Mouse (Mus musculus): ENCODE measurements around the gene Olfr518. TPM values are rescaled to one million over a fixed set of nuclear protein-coding genes. Genes with fewer than 3 reads are reported as not detected.

The Olfr518 gene
- polyA plus RNA-seq, 1 experiment from 2014 or later = not detected

Other genes with a start within 250 kb of the Olfr518 start
- 0.04 TPM in 1 of 2 replicates, not detected in the other for gene Olfr509, start 233.1 kb downstream of the Olfr518 start, polyA plus RNA-seq (2015; fragmentation: Nextera tagmentation; extraction: Ambion mirVana)
- not detected in 2 replicates for gene Olfr510, start 218.6 kb downstream of the Olfr518 start, polyA plus RNA-seq (2015; fragmentation: Nextera tagmentation; extraction: Ambion mirVana)
- gene Olfr512, start 171.7 kb downstream of the Olfr518 start, polyA plus RNA-seq (2015; fragmentation: Nextera tagmentation; extraction: Ambion mirVana) = not detected in 2 replicates
- gene Olfr513, start 134.0 kb downstream of the Olfr518 start, polyA plus RNA-seq (2015; fragmentation: Nextera tagmentation; extraction: Ambion mirVana) = not detected in 2 replicates
- not detected in 2 replicates for gene Olfr514, start 59.0 kb downstream of the Olfr518 start, polyA plus RNA-seq (2015; fragmentation: Nextera tagmentation; extraction: Ambion mirVana)
- not detected in 2 replicates for gene Olfr516, start 34.5 kb downstream of the Olfr518 start, polyA plus RNA-seq (2015; fragmentation: Nextera tagmentation; extraction: Ambion mirVana)
- not detected in 2 replicates for gene Olfr517, start 12.6 kb downstream of the Olfr518 start, polyA plus RNA-seq (2015; fragmentation: Nextera tagmentation; extraction: Ambion mirVana)
- gene Olfr519, start 9.4 kb upstream of the Olfr518 start, polyA plus RNA-seq (2015; fragmentation: Nextera tagmentation; extraction: Ambion mirVana) = not detected in 2 replicates
- 0.06 TPM in 1 of 2 replicates, not detected in the other for gene Nlrp10, start 45.2 kb upstream of the Olfr518 start, polyA plus RNA-seq (2015; fragmentation: Nextera tagmentation; extraction: Ambion mirVana)
- gene Eif3f, start 49.4 kb upstream of the Olfr518 start, polyA plus RNA-seq (2015; fragmentation: Nextera tagmentation; extraction: Ambion mirVana) = 83.1 and 86.6 TPM in 2 replicates
- 1.4 and 2.4 TPM in 2 replicates for gene Tub, start 65.3 kb upstream of the Olfr518 start, polyA plus RNA-seq (2015; fragmentation: Nextera tagmentation; extraction: Ambion mirVana)
- gene Ric3, start 198.3 kb upstream of the Olfr518 start, polyA plus RNA-seq (2015; fragmentation: Nextera tagmentation; extraction: Ambion mirVana) = 1.7 and 2.1 TPM in 2 replicates

Measured in kidney, embryonic 15.5 days (tissue).